In the genomic region with DNA sequence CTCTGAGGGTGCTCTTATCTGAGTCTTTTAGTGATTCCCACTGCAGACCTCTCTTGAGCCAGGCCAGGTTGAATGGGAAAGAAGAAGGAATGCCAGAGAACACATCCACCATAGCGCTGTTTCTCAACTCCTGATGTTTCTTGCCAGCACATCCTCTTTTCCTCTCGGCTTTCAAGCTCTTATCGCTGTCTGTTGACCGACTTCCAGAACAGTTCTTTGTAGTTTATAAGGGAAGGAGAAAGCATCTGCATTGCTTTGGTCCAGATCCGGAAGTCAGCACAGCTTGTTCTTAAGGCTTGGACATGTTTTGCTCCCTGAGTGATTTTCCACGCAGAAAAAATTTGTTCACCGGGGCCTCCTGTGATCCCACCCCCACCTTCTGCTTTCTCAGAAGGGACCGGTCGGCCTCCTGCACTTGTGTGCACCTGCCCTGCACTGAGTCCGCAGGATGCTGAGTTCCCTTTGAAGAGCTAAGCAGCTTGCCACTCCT, we compare ENCODE assay signal across 13 mouse cellular contexts.
DNase-seq lines count a peak whose midpoint lies in the region; ATAC-seq lines count a peak whose summit lies in the region.
"Had no signal": no experiment of that assay in that cellular context is flagged by ENCODE, and none has a peak within 500 bp of the region (broad histone marks: within the 10 kb centered on the region; RNA-seq: fewer than 3 reads in every experiment).

No protein-coding gene starts in this region.

- H3K27ac ChIP-seq in limb, embryonic 13.5 days: no peak overlapping the region
- no peak overlapping the region for H3K27ac ChIP-seq in limb, embryonic 10.5 days
- H3K27ac ChIP-seq in embryonic facial prominence, embryonic 15.5 days (replicated peaks): peak overlapping the region; percentile 68
- H3K27ac ChIP-seq in limb, embryonic 15.5 days: peak overlapping the region; percentile 82
- H3K27ac ChIP-seq: neural tube, embryonic 13.5 days had no signal

- ATAC-seq in frontal cortex, adult (ENCODE audit: low TSS enrichment): peak; percentile 48
- no peak for ATAC-seq in limb, embryonic 13.5 days (ENCODE audit: low FRiP score, low read depth)
- no peak for ATAC-seq in embryonic facial prominence, embryonic 15.5 days (ENCODE audit: insufficient number of reproducible peaks, low FRiP score, low TSS enrichment, low read depth)
- ATAC-seq in limb, embryonic 15.5 days (ENCODE audit: insufficient number of reproducible peaks, low FRiP score, low TSS enrichment, low read depth): no peak
- ATAC-seq: activated CD4-positive, CD25-positive, alpha-beta regulatory T cell, adult 4 months; midbrain, embryonic 16.5 days had no signal

- no peaks in the 10 kb centered on the region for H3K27me3 ChIP-seq in limb, embryonic 13.5 days
- H3K27me3 ChIP-seq in limb, embryonic 10.5 days (ENCODE audit: low read depth, poor library complexity, severe bottlenecking): peaks cover 13% of the 10 kb centered on the region
- H3K27me3 ChIP-seq in embryonic facial prominence, embryonic 15.5 days: no peaks in the 10 kb centered on the region
- no peaks in the 10 kb centered on the region for H3K27me3 ChIP-seq in limb, embryonic 15.5 days
- H3K27me3 ChIP-seq: neural tube, embryonic 13.5 days had no signal

- H3K9me3 ChIP-seq in limb, embryonic 13.5 days: no peaks in the 10 kb centered on the region
- H3K9me3 ChIP-seq in limb, embryonic 10.5 days (replicated peaks): no peaks in the 10 kb centered on the region
- H3K9me3 ChIP-seq in embryonic facial prominence, embryonic 15.5 days (replicated peaks): no peaks in the 10 kb centered on the region
- no peaks in the 10 kb centered on the region for H3K9me3 ChIP-seq in limb, embryonic 15.5 days
- H3K9me3 ChIP-seq: neural tube, embryonic 13.5 days had no signal

- no peaks in the 10 kb centered on the region for H3K36me3 ChIP-seq in limb, embryonic 13.5 days
- H3K36me3 ChIP-seq in limb, embryonic 10.5 days: no peaks in the 10 kb centered on the region
- no peaks in the 10 kb centered on the region for H3K36me3 ChIP-seq in embryonic facial prominence, embryonic 15.5 days
- no peaks in the 10 kb centered on the region for H3K36me3 ChIP-seq in limb, embryonic 15.5 days
- H3K36me3 ChIP-seq: neural tube, embryonic 13.5 days had no signal

- H3K4me3 ChIP-seq in limb, embryonic 13.5 days: no peak overlapping the region
- H3K4me3 ChIP-seq in limb, embryonic 10.5 days: no peak overlapping the region
- H3K4me3 ChIP-seq in embryonic facial prominence, embryonic 15.5 days (replicated peaks): no peak overlapping the region
- no peak overlapping the region for H3K4me3 ChIP-seq in limb, embryonic 15.5 days
- H3K4me3 ChIP-seq: neural tube, embryonic 13.5 days had no signal

- H3K9ac ChIP-seq in limb, embryonic 13.5 days: no peak overlapping the region
- H3K9ac ChIP-seq in embryonic facial prominence, embryonic 15.5 days: no peak overlapping the region
- H3K9ac ChIP-seq in limb, embryonic 15.5 days: no peak overlapping the region
- H3K9ac ChIP-seq: neural tube, embryonic 13.5 days had no signal

- peak overlapping the region; percentile 15 for H3K4me2 ChIP-seq in limb, embryonic 13.5 days (replicated peaks)
- no peak overlapping the region; the same call in 1 of the 2 replicates for H3K4me2 ChIP-seq in embryonic facial prominence, embryonic 15.5 days (replicated peaks)
- 0 out of 2 replicates have a peak overlapping the region, but pooled peaks have one; percentile 1 for H3K4me2 ChIP-seq in limb, embryonic 15.5 days
- H3K4me2 ChIP-seq: neural tube, embryonic 13.5 days had no signal

- no peak for DNase-seq in frontal cortex, postnatal 25 days (ENCODE audit: low spot score in 2 of 2)
- DNase-seq in limb, embryonic 10.5 days (ENCODE audit: low spot score): no peak
- DNase-seq in testis, postnatal 14 days (ENCODE audit: low spot score): no peak
- DNase-seq in embryo, embryonic 10 days (ENCODE audit: low spot score): no peak
- DNase-seq: embryo, embryonic 11 days; thymus, postnatal 14 days had no signal

- 30% methylated on average over 10 of the region's 10 CpGs for WGBS in limb, embryonic 13.5 days
- WGBS in limb, embryonic 10.5 days: 36% methylated on average over 10 of the region's 10 CpGs
- WGBS in embryonic facial prominence, embryonic 15.5 days: 29% methylated on average over 10 of the region's 10 CpGs
- WGBS in limb, embryonic 15.5 days: 22% methylated on average over 10 of the region's 10 CpGs

- H3K4me1 ChIP-seq in limb, embryonic 13.5 days: peaks cover 33% of the 10 kb centered on the region
- peaks cover 50% of the 10 kb centered on the region for H3K4me1 ChIP-seq in limb, embryonic 10.5 days
- H3K4me1 ChIP-seq in embryonic facial prominence, embryonic 15.5 days: peaks cover 35% of the 10 kb centered on the region
- peaks cover 44% of the 10 kb centered on the region for H3K4me1 ChIP-seq in limb, embryonic 15.5 days

Comparison
In these comparisons a context has a peak if more than half of its experiments do, and no peak if none do; other contexts are left out.
1. H3K27ac ChIP-seq: peak in embryonic facial prominence, embryonic 15.5 days (single experiment) and limb, embryonic 15.5 days (single experiment); none in limb, embryonic 13.5 days (single experiment) and limb, embryonic 10.5 days (single experiment).